Mouse (Mus musculus) testis, adult 2 months (tissue): ENCODE data around the gene Oasl2. TPM values are rescaled to one million over a fixed set of nuclear protein-coding genes. Genes with fewer than 3 reads are reported as not detected.

Experiments
- H3K27ac ChIP-seq: fragments of 200-500 bp; 2 replicates; pipeline ENCODE4 v1.5.1; 2012; ENCODE audit warnings: low read depth, low read length; ENCODE audit not compliant: control insufficient read depth, insufficient read depth
- H3K27me3 ChIP-seq: fragments of 200-500 bp; 2 replicates; pipeline ENCODE4 v1.6.1; 2012; ENCODE audit warnings: mild to moderate bottlenecking, low read length, moderate library complexity; ENCODE audit not compliant: control insufficient read depth, insufficient read depth
- H3K36me3 ChIP-seq: fragments of 200-500 bp; 2 replicates; pipeline ENCODE4 v1.6.1; 2012; ENCODE audit warnings: mild to moderate bottlenecking, low read length; ENCODE audit not compliant: control insufficient read depth, insufficient read depth
- H3K4me1 ChIP-seq: fragments of 200-500 bp; 2 replicates; pipeline ENCODE4 v1.6.1; 2012; ENCODE audit warnings: low read length; ENCODE audit not compliant: control insufficient read depth, insufficient read depth
- H3K4me3 ChIP-seq: fragments of 200-500 bp; 2 replicates; pipeline ENCODE4 v1.5.1; 2012; ENCODE audit warnings: low read depth, mild to moderate bottlenecking, low read length, moderate library complexity, mixed read lengths; ENCODE audit not compliant: control insufficient read depth
- CTCF ChIP-seq: fragments of 200-500 bp; IDR thresholded peaks from 2 replicates; pipeline ENCODE4 v1.5.1; 2012; ENCODE audit warnings: low read depth, mild to moderate bottlenecking, inconsistent platforms, low read length, moderate library complexity; ENCODE audit not compliant: control insufficient read depth, insufficient read depth, insufficient replicate concordance
- POLR2A ChIP-seq: fragments of 200-500 bp; IDR thresholded peaks from 2 replicates; pipeline ENCODE4 v1.6.1; 2012; ENCODE audit warnings: low read depth, mild to moderate bottlenecking, inconsistent platforms, low read length, moderate library complexity; ENCODE audit not compliant: control insufficient read depth
- polyA plus RNA-seq: library from polyadenylated mRNA; depleted of rRNA; stranded (reverse); fragments of >200 nt; gene quantifications from 2 replicates; pipeline ENCODE4 v1.2.3, GENCODE M21; 2012; rRNA removed

Gene Oasl2
- polyA plus RNA-seq, 1 experiment = 4.4 TPM

DNA sequence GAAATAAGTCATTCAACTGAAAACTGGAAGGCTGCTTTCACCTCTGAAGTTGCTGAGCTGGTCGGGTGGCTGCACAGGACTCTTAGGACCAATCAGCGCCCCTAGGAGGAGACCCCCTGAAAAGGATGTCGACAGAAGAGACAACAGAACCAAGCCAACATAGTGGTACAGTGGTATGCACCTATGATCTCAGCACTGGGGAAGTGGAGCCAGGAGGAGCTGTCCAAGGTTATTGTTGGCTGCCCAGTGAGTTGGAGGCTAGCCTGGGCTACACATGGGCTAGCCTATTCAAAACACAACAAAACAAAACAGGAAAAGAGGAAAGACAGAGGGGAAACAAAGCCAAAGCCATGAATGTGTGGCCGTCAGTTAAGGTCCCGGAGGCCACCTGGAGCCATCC, 61.3 kb downstream of the Oasl2 start:
- peaks cover 12% of the 10 kb centered on the region for H3K4me1 ChIP-seq
- no peak for TF ChIP-seq POLR2A
- TF ChIP-seq CTCF = no peak
- no peak overlapping the region for H3K27ac ChIP-seq
- H3K36me3 ChIP-seq = no peaks in the 10 kb centered on the region
- no peaks in the 10 kb centered on the region for H3K27me3 ChIP-seq
- H3K4me3 ChIP-seq = no peak overlapping the region

Other genes starting within 250 kb of the Oasl2 start
- 0.93 and 1.9 TPM in 2 replicates for gene Trpv4, start 238.5 kb upstream of the Oasl2 start, polyA plus RNA-seq
- gene Gltp, start 206.0 kb upstream of the Oasl2 start, polyA plus RNA-seq = 10.5 TPM in 2 replicates
- 71.8 and 74.7 TPM in 2 replicates for gene Tchp, start 189.2 kb upstream of the Oasl2 start, polyA plus RNA-seq
- gene Ankrd13a, start 122.3 kb upstream of the Oasl2 start, polyA plus RNA-seq = 167 and 170 TPM in 2 replicates
- 15.1 and 16.1 TPM in 2 replicates for gene Git2, start 121.4 kb upstream of the Oasl2 start, polyA plus RNA-seq
- 51.7 and 67.4 TPM in 2 replicates for gene 1500011B03Rik, start 73.5 kb upstream of the Oasl2 start, polyA plus RNA-seq
- 54.0 and 68.8 TPM in 2 replicates for gene 4930519G04Rik, start 43.3 kb upstream of the Oasl2 start, polyA plus RNA-seq
- gene Gm9936, start 38.3 kb upstream of the Oasl2 start, polyA plus RNA-seq = not detected in 2 replicates
- 3.0 and 4.2 TPM in 2 replicates for gene Oasl1, start 26.3 kb downstream of the Oasl2 start, polyA plus RNA-seq
- gene 2210016L21Rik, start 45.2 kb downstream of the Oasl2 start, polyA plus RNA-seq = 3.9 and 4.5 TPM in 2 replicates
- 0.17 and 0.18 TPM in 2 replicates for gene Hnf1a, start 74.2 kb downstream of the Oasl2 start, polyA plus RNA-seq
- 88.6 and 93.9 TPM in 2 replicates for gene Sppl3, start 114.2 kb downstream of the Oasl2 start, polyA plus RNA-seq
- gene Gm10401, start 201.4 kb downstream of the Oasl2 start, polyA plus RNA-seq = not detected in 2 replicates
- gene Acads, start 222.4 kb downstream of the Oasl2 start, polyA plus RNA-seq = 11.2 and 12.1 TPM in 2 replicates
- gene Unc119b, start 238.0 kb downstream of the Oasl2 start, polyA plus RNA-seq = 15.7 and 21.1 TPM in 2 replicates